In the genomic region with DNA sequence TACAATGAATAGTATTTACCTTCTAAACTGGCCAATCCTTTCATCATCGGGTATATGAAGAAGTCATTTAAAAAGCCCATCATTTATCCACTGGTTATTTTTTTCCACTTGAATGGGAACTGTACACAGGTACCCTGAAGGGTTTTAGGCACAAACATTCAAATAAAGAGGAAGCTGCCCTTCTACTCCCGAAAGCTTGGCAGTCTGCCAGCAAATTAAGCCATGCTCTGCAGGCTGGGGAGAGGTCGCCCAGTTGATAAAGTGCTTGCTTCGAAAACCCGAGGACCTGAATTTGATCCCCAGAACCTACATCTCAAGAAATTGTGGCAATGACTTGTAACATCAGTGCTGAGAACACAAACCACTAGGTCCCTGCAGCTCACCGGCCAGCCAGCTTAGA, we compare ENCODE assay signal across 13 mouse cellular contexts. TPM values are rescaled to one million over a fixed set of nuclear protein-coding genes. Genes with fewer than 3 reads are reported as not detected.
DNase-seq lines count a peak whose midpoint lies in the region; ATAC-seq and TF ChIP-seq lines count a peak whose summit lies in the region.
"Had no signal": no experiment of that assay in that cellular context is flagged by ENCODE, and none has a peak within 500 bp of the region (broad histone marks: within the 10 kb centered on the region; RNA-seq: fewer than 3 reads in every experiment).

No protein-coding gene starts in this region.

- peak; percentile 21 for DNase-seq in hindbrain, embryonic 11.5 days (ENCODE audit: low spot score)
- DNase-seq in midbrain, embryonic 14.5 days, result peak; percentile 80
- peak; percentile 81 for DNase-seq in brain, embryonic 14.5 days (ENCODE audit: low read depth)
- peak; percentile 30 for DNase-seq in mesoderm, embryonic 11.5 days (ENCODE audit: low read depth, low spot score)
- DNase-seq: cerebellum, adult 9-10 months had no signal

- no peak overlapping the region for H3K4me3 ChIP-seq in hindbrain, embryonic 11.5 days (ENCODE audit: low read depth, low read length)
- H3K4me3 ChIP-seq in hindbrain, embryonic 13.5 days, result no peak overlapping the region
- no peak overlapping the region for H3K4me3 ChIP-seq in midbrain, embryonic 14.5 days (replicated peaks; ENCODE audit: low read depth, low read length)
- no peak overlapping the region for H3K4me3 ChIP-seq in midbrain, embryonic 13.5 days (replicated peaks)
- H3K4me3 ChIP-seq: erythroblast, embryonic 14.5 days; stomach, embryonic 15.5 days had no signal

- H3K9me3 ChIP-seq in hindbrain, embryonic 11.5 days (ENCODE audit: control insufficient read depth, low read length), result no peaks in the 10 kb centered on the region
- H3K9me3 ChIP-seq in hindbrain, embryonic 13.5 days, result no peaks in the 10 kb centered on the region
- no peaks in the 10 kb centered on the region for H3K9me3 ChIP-seq in midbrain, embryonic 14.5 days (ENCODE audit: control insufficient read depth, low read length)
- peaks cover 6% of the 10 kb centered on the region; the same call in 1 of the 2 replicates for H3K9me3 ChIP-seq in midbrain, embryonic 13.5 days
- H3K9me3 ChIP-seq: stomach, embryonic 15.5 days had no signal

- 81% methylated on average over 6 of the region's 6 CpGs for WGBS in hindbrain, embryonic 11.5 days
- WGBS in hindbrain, embryonic 13.5 days, result 33% methylated on average over 6 of the region's 6 CpGs
- 44% methylated on average over 6 of the region's 6 CpGs for WGBS in midbrain, embryonic 14.5 days
- WGBS in midbrain, embryonic 13.5 days, result 48% methylated on average over 6 of the region's 6 CpGs

- H3K4me2 ChIP-seq in hindbrain, embryonic 11.5 days (replicated peaks; ENCODE audit: low read depth, low read length), result no peak overlapping the region
- H3K4me2 ChIP-seq in hindbrain, embryonic 13.5 days, result no peak overlapping the region
- no peak overlapping the region for H3K4me2 ChIP-seq in midbrain, embryonic 14.5 days (ENCODE audit: low read length)
- no peak overlapping the region for H3K4me2 ChIP-seq in midbrain, embryonic 13.5 days (replicated peaks)
- H3K4me2 ChIP-seq: stomach, embryonic 15.5 days had no signal

- H3K27me3 ChIP-seq in hindbrain, embryonic 11.5 days (ENCODE audit: control insufficient read depth, insufficient read depth, low read length), result no peaks in the 10 kb centered on the region
- H3K27me3 ChIP-seq in hindbrain, embryonic 13.5 days, result peaks cover 9% of the 10 kb centered on the region; the same call in 1 of the 2 replicates
- H3K27me3 ChIP-seq in midbrain, embryonic 14.5 days (ENCODE audit: control insufficient read depth, insufficient read depth, low read length), result no peaks in the 10 kb centered on the region
- H3K27me3 ChIP-seq in midbrain, embryonic 13.5 days, result peaks cover 12% of the 10 kb centered on the region
- H3K27me3 ChIP-seq: stomach, embryonic 15.5 days had no signal

- peaks cover 3% of the 10 kb centered on the region; the same call in 1 of the 2 replicates for H3K4me1 ChIP-seq in hindbrain, embryonic 11.5 days (replicated peaks; ENCODE audit: control insufficient read depth, insufficient read depth, low read length)
- peaks cover 27% of the 10 kb centered on the region for H3K4me1 ChIP-seq in hindbrain, embryonic 13.5 days (replicated peaks)
- peaks cover 13% of the 10 kb centered on the region for H3K4me1 ChIP-seq in midbrain, embryonic 14.5 days (ENCODE audit: control insufficient read depth, insufficient read depth, low read length)
- H3K4me1 ChIP-seq in midbrain, embryonic 13.5 days (replicated peaks), result peaks cover 16% of the 10 kb centered on the region
- H3K4me1 ChIP-seq: stomach, embryonic 15.5 days had no signal

- no peak overlapping the region for H3K9ac ChIP-seq in hindbrain, embryonic 11.5 days (ENCODE audit: low read depth, low read length)
- no peak overlapping the region for H3K9ac ChIP-seq in hindbrain, embryonic 13.5 days
- no peak overlapping the region for H3K9ac ChIP-seq in midbrain, embryonic 14.5 days (replicated peaks; ENCODE audit: low read length)
- H3K9ac ChIP-seq in midbrain, embryonic 13.5 days (replicated peaks), result no peak overlapping the region
- H3K9ac ChIP-seq: stomach, embryonic 15.5 days had no signal

- no peak for TF ChIP-seq POLR2A in brain, embryonic 14.5 days (IDR thresholded peaks at IDR 0.05; ENCODE audit: borderline replicate concordance, extremely low read depth, insufficient read depth, insufficient read length, poor library complexity, severe bottlenecking)

- H3K27ac ChIP-seq in hindbrain, embryonic 11.5 days (ENCODE audit: low read depth, low read length), result no peak overlapping the region
- no peak overlapping the region for H3K27ac ChIP-seq in hindbrain, embryonic 13.5 days
- H3K27ac ChIP-seq in midbrain, embryonic 14.5 days (replicated peaks; ENCODE audit: low read depth, low read length), result no peak overlapping the region
- H3K27ac ChIP-seq in midbrain, embryonic 13.5 days, result no peak overlapping the region
- H3K27ac ChIP-seq: stomach, embryonic 15.5 days had no signal

- ATAC-seq in hindbrain, embryonic 11.5 days (ENCODE audit: low FRiP score), result no peak
- ATAC-seq in hindbrain, embryonic 13.5 days (ENCODE audit: low FRiP score), result no peak
- ATAC-seq in midbrain, embryonic 14.5 days (ENCODE audit: low FRiP score, low TSS enrichment), result no peak
- no peak for ATAC-seq in midbrain, embryonic 13.5 days
- no peak for ATAC-seq in erythroblast, adult 5-6 weeks (replicated peaks; ENCODE audit: low FRiP score, poor library complexity, severe bottlenecking)

- no peaks in the 10 kb centered on the region for H3K36me3 ChIP-seq in hindbrain, embryonic 11.5 days (ENCODE audit: control insufficient read depth, insufficient read depth, low read length)
- no peaks in the 10 kb centered on the region for H3K36me3 ChIP-seq in hindbrain, embryonic 13.5 days
- H3K36me3 ChIP-seq in midbrain, embryonic 14.5 days (ENCODE audit: control insufficient read depth, insufficient read depth, low read length), result no peaks in the 10 kb centered on the region
- H3K36me3 ChIP-seq in midbrain, embryonic 13.5 days, result no peaks in the 10 kb centered on the region
- H3K36me3 ChIP-seq: stomach, embryonic 15.5 days had no signal

- TF ChIP-seq CTCF in brain, embryonic 14.5 days (IDR thresholded peaks at IDR 0.05; ENCODE audit: borderline replicate concordance, extremely low read depth, insufficient read depth, insufficient read length), result no peak

RNA-seq across cellular contexts. Expression of gene Phox2b, which starts 35.6 kb away (rescaled TPM):
- 41.8 and 42.3 TPM in 2 replicates for polyA plus RNA-seq in hindbrain, embryonic 11.5 days (2014; fragmentation: Nextera tagmentation; extraction: Ambion mirVana)
- polyA plus RNA-seq in hindbrain, embryonic 13.5 days (2015; fragmentation: Nextera tagmentation; extraction: Ambion mirVana), result 32.3 and 38.4 TPM in 2 replicates
- polyA plus RNA-seq in midbrain, embryonic 14.5 days (2014; fragmentation: Nextera tagmentation; extraction: Ambion mirVana), result 2.2 and 3.3 TPM in 2 replicates
- polyA plus RNA-seq in midbrain, embryonic 13.5 days (2015; fragmentation: Nextera tagmentation; extraction: Ambion mirVana), result 1.1 and 2.0 TPM in 2 replicates
- polyA plus RNA-seq in brain, embryonic 14.5 days (2012; rRNA removed), result 4.6 and 16.8 TPM in 2 replicates
- not detected in 2 replicates for total RNA-seq in erythroblast, adult 5-6 weeks (2015; ENCODE audit: low replicate concordance)
- not detected in 2 replicates for total RNA-seq in erythroblast, adult 5-6 weeks (2017; ENCODE audit: low replicate concordance)
- total RNA-seq: heart, postnatal 25 days; left cerebral cortex, postnatal 36 days; monocyte, adult 5-6 weeks had no signal
- polyA plus RNA-seq: erythroblast, embryonic 14.5 days had no signal

Comparison
In these comparisons a context has a peak if more than half of its experiments do, and no peak if none do; other contexts are left out.
1. DNase-seq: peak in every context shown above with its lines; median percentile 81 in brain, embryonic 14.5 days; 80 in midbrain, embryonic 14.5 days; 30 in mesoderm, embryonic 11.5 days; 21 in hindbrain, embryonic 11.5 days.